Mouse (Mus musculus): ENCODE measurements at regions not wholly inside any gene's neighbourhood (a gene's known extent, or its start where the extent isn't known, plus 50 kb on each side); places are given as distances from the start of the nearest gene placed in this dataset.
"Not testable (repeated sequence)": the region's sequence is repeated elsewhere in the genome, so short reads cannot be mapped to it uniquely, and the experiment has no call there.

DNA sequence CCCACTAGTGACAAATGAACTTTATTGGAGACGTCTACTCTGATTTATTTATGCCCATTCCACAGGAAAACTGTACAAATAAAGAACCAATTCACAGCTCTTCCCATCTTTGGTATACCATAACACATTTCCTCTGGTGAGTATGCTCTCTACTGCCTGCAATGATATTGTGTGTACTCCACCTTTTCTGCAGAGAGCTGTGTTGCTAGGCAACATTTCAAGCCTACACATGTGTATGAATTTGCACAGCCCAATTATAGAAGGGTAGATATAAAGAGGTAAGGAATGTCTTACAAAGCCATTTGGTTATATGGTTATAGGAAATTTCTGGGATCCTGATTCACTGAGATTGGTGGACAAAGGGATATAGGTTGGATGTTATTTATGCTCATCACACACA, 227.4 kb downstream of the 4931408C20Rik start:
- Histone ChIP-seq H3K9me3 (no peaks in the 10 kb centered on the region), H3K4me2 (replicated peaks) (no peak overlapping the region), H3K27me3 (replicated peaks) (no peaks in the 10 kb centered on the region), H3K4me3 (no peak overlapping the region), H3K27ac (no peak overlapping the region), H3K9ac (no peak overlapping the region), H3K4me1 (no peaks in the 10 kb centered on the region), H3K36me3 (no peaks in the 10 kb centered on the region)
- no peak for ATAC-seq (ENCODE audit: low FRiP score, low read depth)
- WGBS = 87% methylated on average over 1 of the region's 1 CpGs

DNA sequence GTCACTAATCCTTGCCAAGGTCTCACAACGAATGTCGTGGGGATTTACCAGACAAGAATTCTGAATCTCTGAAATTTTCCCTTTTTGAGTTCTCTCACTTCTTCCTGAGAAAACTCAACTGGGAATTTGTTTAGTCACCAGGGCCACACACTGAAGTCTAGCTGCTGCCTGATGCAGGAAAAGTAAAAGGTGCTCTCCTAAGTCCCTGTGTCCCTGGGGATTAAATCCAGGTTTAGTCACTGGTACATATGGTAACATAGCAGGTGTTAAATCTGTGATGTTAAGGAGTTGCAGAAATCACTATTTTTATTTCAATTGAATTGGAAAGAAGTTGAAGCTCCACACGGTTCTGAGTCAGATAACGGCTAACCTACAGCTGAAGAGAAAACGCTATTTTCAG, 260.9 kb downstream of the 4931408C20Rik start:
- no peak overlapping the region for H3K4me3 ChIP-seq
- no peak for ATAC-seq (ENCODE audit: low FRiP score, low read depth)
- no peaks in the 10 kb centered on the region for H3K9me3 ChIP-seq
- H3K4me2 ChIP-seq (replicated peaks) = no peak overlapping the region
- 88% methylated on average over 5 of the region's 5 CpGs for WGBS
- no peak overlapping the region for H3K9ac ChIP-seq
- H3K27me3 ChIP-seq (replicated peaks) = no peaks in the 10 kb centered on the region
- no peak overlapping the region for H3K27ac ChIP-seq
- H3K36me3 ChIP-seq = no peaks in the 10 kb centered on the region
- H3K4me1 ChIP-seq = no peaks in the 10 kb centered on the region

GRCm38 (mm10) chr1:26387938-26388897, 299.0 kb downstream of the 4931408C20Rik start:
- WGBS = 49% methylated on average over 11 of the region's 11 CpGs
- ATAC-seq (ENCODE audit: low FRiP score, low read depth) = no peak

DNA sequence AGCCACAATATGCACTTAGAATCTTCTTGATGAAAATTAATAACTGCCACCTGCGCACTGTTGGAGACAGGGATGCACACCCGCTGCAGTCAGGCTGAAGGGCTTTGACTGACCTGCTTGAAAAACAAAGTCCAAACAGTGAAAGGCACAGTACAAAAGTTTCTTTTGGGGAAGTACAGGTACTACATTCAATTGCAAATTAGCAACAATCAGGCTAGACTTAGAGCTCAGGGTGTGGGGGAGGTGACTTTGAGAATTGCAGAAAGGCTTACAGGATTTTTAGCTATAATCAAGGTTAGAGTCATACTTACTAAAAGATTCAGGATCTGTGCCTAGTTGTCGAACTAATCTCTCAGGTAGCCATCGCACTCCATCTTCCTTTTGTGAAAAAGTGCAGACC, 346.7 kb downstream of the 4931408C20Rik start:
- no peak for ATAC-seq (ENCODE audit: low FRiP score, low read depth)
- Histone ChIP-seq H3K4me1 (no peaks in the 10 kb centered on the region), H3K9ac (no peak overlapping the region), H3K36me3 (no peaks in the 10 kb centered on the region), H3K27me3 (replicated peaks) (no peaks in the 10 kb centered on the region), H3K4me3 (no peak overlapping the region), H3K4me2 (replicated peaks) (no peak overlapping the region), H3K27ac (no peak overlapping the region), H3K9me3 (no peaks in the 10 kb centered on the region)
- WGBS = 95% methylated on average over 4 of the region's 4 CpGs

More at GRCm38 (mm10) chr1:26387938-26388897, 299.0 kb downstream of the 4931408C20Rik start:
- Histone ChIP-seq H3K9ac (no peak overlapping the region), H3K9me3 (no peaks in the 10 kb centered on the region), H3K4me3 (no peak overlapping the region), H3K4me1 (no peaks in the 10 kb centered on the region), H3K27ac (no peak overlapping the region), H3K4me2 (replicated peaks) (no peak overlapping the region), H3K36me3 (no peaks in the 10 kb centered on the region), H3K27me3 (replicated peaks) (no peaks in the 10 kb centered on the region)

DNA sequence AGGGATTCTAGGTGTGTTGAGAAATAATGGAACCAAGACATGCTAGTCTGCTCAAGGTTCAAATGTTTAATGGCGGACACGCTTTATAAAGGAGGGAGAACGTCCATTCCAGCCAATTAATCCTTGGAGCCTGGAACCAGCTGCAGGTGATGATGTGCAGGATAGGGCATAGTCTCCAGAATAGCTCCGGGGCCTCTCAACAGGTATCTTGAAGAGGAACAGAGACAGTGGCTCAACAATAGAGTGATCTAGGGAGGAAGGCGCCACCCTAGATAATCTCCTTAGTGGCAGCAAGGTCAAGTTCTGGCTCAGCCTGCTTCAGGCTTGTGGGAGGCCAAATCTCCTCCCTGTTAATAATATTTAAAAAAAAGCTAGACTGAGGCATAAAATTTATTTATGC, 347.4 kb downstream of the 4931408C20Rik start:
- H3K9me3 ChIP-seq; H3K4me3 ChIP-seq; H3K4me1 ChIP-seq; H3K4me2 ChIP-seq (replicated peaks); ATAC-seq (ENCODE audit: low FRiP score, low read depth); H3K9ac ChIP-seq; H3K27ac ChIP-seq; H3K36me3 ChIP-seq; H3K27me3 ChIP-seq (replicated peaks): not testable (repeated sequence)
- 85% methylated on average over 5 of the region's 5 CpGs for WGBS

DNA sequence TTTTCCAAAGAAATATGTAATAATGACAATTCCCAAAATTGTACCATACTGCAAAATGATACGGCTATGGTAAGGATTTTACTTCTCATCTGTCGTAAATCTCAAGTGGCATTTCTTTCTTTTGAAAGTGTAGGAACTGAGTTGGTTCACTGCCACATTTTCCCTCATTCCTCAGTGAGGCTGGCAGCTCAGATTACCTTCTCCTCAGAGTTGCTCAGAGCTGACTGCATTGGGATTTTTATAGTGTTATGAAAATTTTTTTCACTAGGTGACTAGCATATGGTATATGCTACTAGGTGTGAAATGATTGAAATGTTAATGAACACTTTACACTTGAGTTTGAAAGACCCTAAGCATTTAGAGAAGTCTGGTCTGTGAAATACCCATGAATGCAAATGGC, 397.7 kb downstream of the 4931408C20Rik start:
- no peaks in the 10 kb centered on the region for H3K9me3 ChIP-seq
- no peak for ATAC-seq (ENCODE audit: low FRiP score, low read depth)
- 89% methylated on average over 2 of the region's 2 CpGs for WGBS
- no peaks in the 10 kb centered on the region for H3K4me1 ChIP-seq
- no peak overlapping the region for H3K9ac ChIP-seq
- no peaks in the 10 kb centered on the region for H3K36me3 ChIP-seq
- H3K27me3 ChIP-seq (replicated peaks) = no peaks in the 10 kb centered on the region
- no peak overlapping the region for H3K27ac ChIP-seq
- H3K4me3 ChIP-seq = no peak overlapping the region
- no peak overlapping the region for H3K4me2 ChIP-seq (replicated peaks)

DNA sequence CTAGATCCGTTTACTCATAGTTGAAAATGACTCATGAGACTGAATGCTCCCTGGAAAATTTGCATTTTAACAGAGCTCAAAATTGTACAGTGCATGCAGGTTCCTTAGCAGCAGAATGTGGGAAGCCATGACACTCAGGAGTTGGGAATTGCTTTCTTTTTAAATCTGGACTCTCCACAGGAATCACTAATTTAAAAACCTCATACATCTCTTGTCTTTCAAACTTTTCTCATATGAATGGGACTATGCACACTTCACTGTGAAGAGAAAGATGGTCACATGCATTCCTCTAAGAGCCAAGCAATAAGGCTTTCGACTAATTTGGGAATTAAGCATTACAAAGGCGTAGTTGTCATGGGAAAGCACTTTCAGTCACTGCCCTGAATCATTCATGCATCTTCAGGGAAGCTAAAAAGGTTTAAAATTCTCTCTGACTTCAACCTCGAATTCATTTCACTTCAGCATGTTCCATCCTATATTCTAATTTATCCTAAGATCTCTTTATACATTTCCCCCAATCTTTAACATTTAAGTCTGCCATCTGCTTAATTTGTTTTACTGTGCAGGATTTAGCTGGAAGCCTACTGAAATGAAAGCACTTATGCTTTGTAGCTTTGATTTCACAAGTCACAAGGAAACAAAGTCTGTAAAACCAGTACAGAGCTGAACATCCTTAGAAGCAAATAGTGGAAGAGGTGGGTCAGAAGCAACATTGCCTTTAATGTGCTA, 404.2 kb downstream of the 4931408C20Rik start:
- no peaks in the 10 kb centered on the region for H3K4me1 ChIP-seq
- H3K4me3 ChIP-seq = no peak overlapping the region
- no peak overlapping the region for H3K27ac ChIP-seq
- H3K27me3 ChIP-seq (replicated peaks) = no peaks in the 10 kb centered on the region
- no peaks in the 10 kb centered on the region for H3K9me3 ChIP-seq
- 67% methylated on average over 4 of the region's 4 CpGs for WGBS
- H3K9ac ChIP-seq = no peak overlapping the region
- no peak for ATAC-seq (ENCODE audit: low FRiP score, low read depth)
- H3K36me3 ChIP-seq = no peaks in the 10 kb centered on the region
- no peak overlapping the region for H3K4me2 ChIP-seq (replicated peaks)

GRCm38 (mm10) chr1:26276606-26277005, 410.7 kb downstream of the 4931408C20Rik start:
- Histone ChIP-seq H3K9ac (no peak overlapping the region), H3K27ac (no peak overlapping the region), H3K4me1 (no peaks in the 10 kb centered on the region)

GRCm38 (mm10) chr1:26243351-26243750, 413.8 kb upstream of the Adgrb3 start:
- no peaks in the 10 kb centered on the region for H3K27me3 ChIP-seq (replicated peaks)
- H3K4me3 ChIP-seq = no peak overlapping the region
- no peaks in the 10 kb centered on the region for H3K36me3 ChIP-seq
- no peaks in the 10 kb centered on the region for H3K4me1 ChIP-seq
- H3K27ac ChIP-seq = no peak overlapping the region
- H3K4me2 ChIP-seq (replicated peaks) = no peak overlapping the region
- 87% methylated on average over 5 of the region's 5 CpGs for WGBS
- no peak for ATAC-seq (ENCODE audit: low FRiP score, low read depth)
- H3K9ac ChIP-seq = no peak overlapping the region
- no peaks in the 10 kb centered on the region for H3K9me3 ChIP-seq

More at GRCm38 (mm10) chr1:26276606-26277005, 410.7 kb downstream of the 4931408C20Rik start:
- Histone ChIP-seq H3K4me2 (replicated peaks) (no peak overlapping the region), H3K9me3 (no peaks in the 10 kb centered on the region), H3K27me3 (replicated peaks) (no peaks in the 10 kb centered on the region), H3K4me3 (no peak overlapping the region), H3K36me3 (no peaks in the 10 kb centered on the region)
- ATAC-seq (ENCODE audit: low FRiP score, low read depth) = no peak

DNA sequence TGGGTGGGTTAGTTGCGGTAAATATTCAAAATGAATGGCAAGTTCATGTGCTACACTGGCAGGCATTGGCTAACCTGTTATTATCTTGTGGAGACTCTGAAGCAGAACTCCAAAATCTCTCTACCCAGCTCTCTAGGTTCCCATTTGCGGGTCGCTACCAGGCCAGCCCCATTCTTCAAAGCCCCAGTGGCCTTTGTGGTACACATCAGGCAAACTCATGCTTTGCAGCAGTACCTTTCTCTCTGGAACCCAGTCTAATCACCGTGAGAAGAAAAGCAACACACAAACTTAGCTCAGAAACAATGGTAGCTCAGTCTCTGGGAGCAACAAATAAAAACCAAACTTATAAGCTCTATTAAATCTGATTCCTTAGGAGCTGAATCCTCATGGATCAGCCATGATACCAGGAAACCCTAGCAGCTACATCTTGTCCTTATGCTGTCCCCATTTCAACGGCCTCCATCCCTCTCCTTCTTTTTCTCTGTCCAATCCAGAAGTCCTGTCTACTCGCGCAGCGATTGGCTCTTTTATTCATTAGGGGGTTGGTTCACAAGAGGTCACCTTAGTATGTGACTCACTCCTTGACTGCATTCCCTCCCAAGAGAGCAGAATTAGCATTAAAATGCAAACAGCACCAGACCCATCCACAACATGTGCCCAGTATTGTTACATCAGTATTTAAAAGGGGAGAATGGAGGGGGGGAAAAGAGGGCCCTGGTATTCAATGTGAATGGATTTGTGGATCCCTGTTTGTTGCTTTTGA, 400.0 kb upstream of the Adgrb3 start:
- H3K4me2 ChIP-seq (replicated peaks) = no peak overlapping the region
- no peak overlapping the region for H3K27ac ChIP-seq
- H3K9ac ChIP-seq = no peak overlapping the region
- peak; percentile 61; the same call in 1 of the 2 replicates for ATAC-seq (ENCODE audit: low FRiP score, low read depth)
- H3K27me3 ChIP-seq (replicated peaks) = no peaks in the 10 kb centered on the region
- H3K9me3 ChIP-seq = no peaks in the 10 kb centered on the region
- H3K4me3 ChIP-seq = no peak overlapping the region
- WGBS = 70% methylated on average over 8 of the region's 8 CpGs
- no peaks in the 10 kb centered on the region for H3K36me3 ChIP-seq
- 0 out of 2 replicates have a peak, but pooled peaks cover 5% of the 10 kb centered on the region for H3K4me1 ChIP-seq

DNA sequence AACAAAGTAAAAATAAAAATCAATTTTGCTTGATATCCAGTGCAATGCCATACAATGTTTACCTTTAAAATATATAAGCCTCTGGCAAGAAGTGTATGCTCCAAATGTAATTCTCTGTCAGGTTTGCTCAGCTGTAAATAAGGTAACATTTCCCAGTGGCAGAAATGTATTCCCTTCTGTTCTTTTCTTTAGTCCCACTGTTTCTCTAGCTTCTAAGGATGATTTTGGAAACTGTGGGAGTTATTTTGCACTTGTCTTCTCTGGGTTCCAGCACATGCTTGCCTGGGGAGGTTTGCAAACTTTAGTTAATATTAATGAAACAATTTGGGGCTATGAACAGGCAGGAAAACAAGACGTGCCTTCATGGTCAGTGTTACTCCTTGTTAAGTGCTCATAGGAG, 374.9 kb upstream of the Adgrb3 start:
- Histone ChIP-seq H3K27ac (no peak overlapping the region), H3K27me3 (replicated peaks) (no peaks in the 10 kb centered on the region), H3K9ac (no peak overlapping the region), H3K9me3 (no peaks in the 10 kb centered on the region), H3K4me3 (no peak overlapping the region), H3K4me1 (no peaks in the 10 kb centered on the region), H3K36me3 (no peaks in the 10 kb centered on the region), H3K4me2 (replicated peaks) (no peak overlapping the region)
- no peak for ATAC-seq (ENCODE audit: low FRiP score, low read depth)
- 74% methylated on average over 1 of the region's 1 CpGs for WGBS
